Mouse (Mus musculus) right cerebral cortex, postnatal 10 days (tissue): Measurements from ENCODE around the gene Luc7l2.
"Not testable (repeated sequence)": the region's sequence is repeated elsewhere in the genome, so short reads cannot be mapped to it uniquely, and the experiment has no call there.

Experiments
- DNase-seq, 2 experiments: peaks; one replicate each; pipeline ENCODE4 v3.0.0; 2021; ENCODE audit warnings: low spot score in 2 of 2

Gene Luc7l2

GRCm38 (mm10) chr6:38551062-38551988 is at the start of gene Luc7l2:
Luc7l2 (plus strand) TSS chr6:38551334.
- DNase-seq: peak; percentile 98 to 99

GRCm38 (mm10) chr6:38512096-38512495 is 39.0 kb upstream of the Luc7l2 start:
- no peak for DNase-seq

- DNase-seq: no peak
Measured at GRCm38 (mm10) chr6:38512830-38513229, 38.3 kb upstream of the Luc7l2 start.

- DNase-seq: no peak
Measured at GRCm38 (mm10) chr6:38515201-38515600, 35.9 kb upstream of the Luc7l2 start.

- DNase-seq: no peak
Measured at GRCm38 (mm10) chr6:38523851-38524250, 27.3 kb upstream of the Luc7l2 start.

- DNase-seq: no peak
Measured at GRCm38 (mm10) chr6:38531211-38531820, 19.8 kb upstream of the Luc7l2 start.

GRCm38 (mm10) chr6:38532500-38533420 is 18.4 kb upstream of the Luc7l2 start:
- DNase-seq: peak in 1 of 2 experiments; percentile 56

GRCm38 (mm10) chr6:38533428-38534405 is 17.4 kb upstream of the Luc7l2 start, which contains the start of gene Fmc1:
Fmc1 (plus strand) TSS chr6:38533502.
- peak; percentile 99 to 100 for DNase-seq

GRCm38 (mm10) chr6:38534640-38535365 is 16.3 kb upstream of the Luc7l2 start:
- DNase-seq: peak; percentile 94 to 98

- DNase-seq: no peak
Measured at GRCm38 (mm10) chr6:38535366-38535690, 15.8 kb upstream of the Luc7l2 start.

- DNase-seq: no peak
Measured at GRCm38 (mm10) chr6:38535788-38536187, 15.3 kb upstream of the Luc7l2 start.

- DNase-seq: not testable (repeated sequence)
Measured at GRCm38 (mm10) chr6:38544141-38544540, 7.0 kb upstream of the Luc7l2 start.

- not testable (repeated sequence) for DNase-seq
Measured at GRCm38 (mm10) chr6:38547005-38547404, 4.1 kb upstream of the Luc7l2 start.

- no peak for DNase-seq
Measured at GRCm38 (mm10) chr6:38547707-38548106, 3.4 kb upstream of the Luc7l2 start.

GRCm38 (mm10) chr6:38548595-38548994 is 2.5 kb upstream of the Luc7l2 start:
- DNase-seq: not testable (repeated sequence)

- not testable (repeated sequence) for DNase-seq
Measured at GRCm38 (mm10) chr6:38549840-38550239, 1.3 kb upstream of the Luc7l2 start.

GRCm38 (mm10) chr6:38550250-38551061 is 678 bp upstream of the Luc7l2 start:
- peak; percentile 73 to 77 for DNase-seq

- DNase-seq: peak; percentile 98 to 99
Measured at GRCm38 (mm10) chr6:38551989-38552635, 978 bp downstream of the Luc7l2 start.

- DNase-seq: no peak
Measured at GRCm38 (mm10) chr6:38552636-38553000, 1.5 kb downstream of the Luc7l2 start.
